In the genomic region with DNA sequence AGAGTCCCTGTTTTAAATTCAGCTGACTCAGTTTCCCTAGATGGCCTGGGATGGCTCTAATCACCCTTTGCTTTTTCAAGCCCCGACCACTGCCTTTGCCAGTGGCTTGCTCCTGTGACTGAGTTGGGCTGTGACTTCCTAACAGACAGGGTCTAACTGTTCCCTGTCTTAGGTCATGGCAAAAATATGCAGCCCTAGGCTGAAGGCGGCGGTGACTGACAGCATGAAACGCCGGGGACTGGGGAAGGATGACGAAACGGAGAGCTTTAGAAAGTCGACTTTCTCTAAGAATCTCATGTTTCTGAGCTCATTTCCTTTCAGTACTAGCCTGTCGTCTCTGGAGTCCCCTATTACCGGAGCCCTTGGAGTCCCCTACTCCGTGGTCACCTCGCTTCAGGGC, we compare ENCODE assay signal across 9 mouse cellular contexts. TPM values are rescaled to one million over a fixed set of nuclear protein-coding genes. Genes with fewer than 3 reads are reported as not detected.
DNase-seq lines count a peak whose midpoint lies in the region; ATAC-seq and TF ChIP-seq lines count a peak whose summit lies in the region.
"Had no signal": no experiment of that assay in that cellular context is flagged by ENCODE, and none has a peak within 500 bp of the region (broad histone marks: within the 10 kb centered on the region; RNA-seq: fewer than 3 reads in every experiment).

No protein-coding gene starts in this region.

- ATAC-seq in hindbrain, embryonic 15.5 days (ENCODE audit: low FRiP score, low read depth) = no peak
- no peak for ATAC-seq in hindbrain, embryonic 14.5 days (ENCODE audit: low FRiP score)
- peak; percentile 72 for ATAC-seq in limb, embryonic 14.5 days (ENCODE audit: low FRiP score, low read depth)

- H3K4me2 ChIP-seq in hindbrain, embryonic 15.5 days = no peak overlapping the region
- no peak overlapping the region for H3K4me2 ChIP-seq in hindbrain, embryonic 14.5 days (replicated peaks)
- no peak overlapping the region; the same call in 1 of the 2 replicates for H3K4me2 ChIP-seq in limb, embryonic 14.5 days (replicated peaks; ENCODE audit: low read depth, low read length, severe bottlenecking)

- peaks cover 22% of the 10 kb centered on the region for H3K4me1 ChIP-seq in hindbrain, embryonic 15.5 days (replicated peaks)
- 0 out of 2 replicates have a peak, but pooled peaks cover 13% of the 10 kb centered on the region for H3K4me1 ChIP-seq in hindbrain, embryonic 14.5 days (replicated peaks; ENCODE audit: control insufficient read depth, insufficient read depth, low read length)
- H3K4me1 ChIP-seq in heart, embryonic 10.5 days = peaks cover 53% of the 10 kb centered on the region
- peaks cover 51% of the 10 kb centered on the region for H3K4me1 ChIP-seq in limb, embryonic 14.5 days (ENCODE audit: control insufficient read depth, insufficient read depth, low read length)

- H3K9ac ChIP-seq in hindbrain, embryonic 15.5 days = no peak overlapping the region
- no peak overlapping the region for H3K9ac ChIP-seq in hindbrain, embryonic 14.5 days
- no peak overlapping the region for H3K9ac ChIP-seq in limb, embryonic 14.5 days (ENCODE audit: low read depth, low read length, severe bottlenecking)

- no peaks in the 10 kb centered on the region for H3K9me3 ChIP-seq in hindbrain, embryonic 15.5 days
- H3K9me3 ChIP-seq in hindbrain, embryonic 14.5 days (ENCODE audit: control insufficient read depth, low read length) = no peaks in the 10 kb centered on the region
- no peaks in the 10 kb centered on the region for H3K9me3 ChIP-seq in heart, embryonic 10.5 days
- no peaks in the 10 kb centered on the region for H3K9me3 ChIP-seq in limb, embryonic 14.5 days (ENCODE audit: control insufficient read depth, low read length)

- no peak overlapping the region for H3K4me3 ChIP-seq in hindbrain, embryonic 15.5 days
- no peak overlapping the region for H3K4me3 ChIP-seq in hindbrain, embryonic 14.5 days (replicated peaks; ENCODE audit: low read length)
- peak overlapping the region; percentile 28 for H3K4me3 ChIP-seq in heart, embryonic 10.5 days
- no peak overlapping the region for H3K4me3 ChIP-seq in limb, embryonic 14.5 days (replicated peaks; ENCODE audit: low read length)

- DNase-seq in hindbrain, embryonic 14.5 days (ENCODE audit: low spot score) = no peak
- peak; percentile 15 for DNase-seq in adrenal gland, postnatal 25 days
- peak; percentile 88 for DNase-seq in heart, embryonic 10.5 days (ENCODE audit: low spot score)
- peak; percentile 79 for DNase-seq in limb, embryonic 14.5 days (ENCODE audit: low spot score)
- no peak for DNase-seq in spleen, postnatal 36 days (ENCODE audit: low spot score in 2 of 2)
- no peak for DNase-seq in T-cell, adult 2 months (ENCODE audit: low spot score)
- no peak for DNase-seq in left cerebral cortex, postnatal 10 days (ENCODE audit: extremely low spot score in 1 of 2, low spot score in 2 of 2)
- DNase-seq: cerebellum, adult 18-20 months had no signal

- no peaks in the 10 kb centered on the region for H3K27me3 ChIP-seq in hindbrain, embryonic 15.5 days
- no peaks in the 10 kb centered on the region for H3K27me3 ChIP-seq in hindbrain, embryonic 14.5 days (ENCODE audit: control insufficient read depth, insufficient read depth, low read length)
- no peaks in the 10 kb centered on the region for H3K27me3 ChIP-seq in heart, embryonic 10.5 days (ENCODE audit: insufficient read depth, poor library complexity, severe bottlenecking)
- H3K27me3 ChIP-seq in limb, embryonic 14.5 days (ENCODE audit: control insufficient read depth, insufficient read depth, low read length) = no peaks in the 10 kb centered on the region

- 0 out of 2 replicates have a peak overlapping the region, but pooled peaks have one; percentile 5 for H3K27ac ChIP-seq in hindbrain, embryonic 15.5 days (replicated peaks)
- H3K27ac ChIP-seq in hindbrain, embryonic 14.5 days = no peak overlapping the region
- H3K27ac ChIP-seq in heart, embryonic 10.5 days = peak overlapping the region; percentile 89
- peak overlapping the region; percentile 84 for H3K27ac ChIP-seq in limb, embryonic 14.5 days (replicated peaks; ENCODE audit: low read depth, low read length)

- 78% methylated on average over 12 of the region's 12 CpGs for WGBS in hindbrain, embryonic 15.5 days
- 70% methylated on average over 12 of the region's 12 CpGs for WGBS in hindbrain, embryonic 14.5 days
- WGBS in heart, embryonic 10.5 days = 26% methylated on average over 12 of the region's 12 CpGs
- WGBS in limb, embryonic 14.5 days = 29% methylated on average over 12 of the region's 12 CpGs

- H3K36me3 ChIP-seq in hindbrain, embryonic 15.5 days = no peaks in the 10 kb centered on the region
- H3K36me3 ChIP-seq in hindbrain, embryonic 14.5 days (replicated peaks; ENCODE audit: control insufficient read depth, insufficient read depth) = no peaks in the 10 kb centered on the region
- H3K36me3 ChIP-seq in heart, embryonic 10.5 days = no peaks in the 10 kb centered on the region
- no peaks in the 10 kb centered on the region for H3K36me3 ChIP-seq in limb, embryonic 14.5 days (ENCODE audit: control insufficient read depth, insufficient read depth, low read length)

- intact Hi-C loops in left cerebral cortex, postnatal 10 days (cut with DNase I) = no loop called here

- TF ChIP-seq POLR2A in limb, embryonic 14.5 days (IDR thresholded peaks at IDR 0.05; ENCODE audit: borderline replicate concordance, extremely low read depth, insufficient read depth, insufficient read length) = no peak

RNA-seq across cellular contexts. Expression of gene Rasl11b, which starts 22.9 kb away (rescaled TPM):
- polyA plus RNA-seq in hindbrain, embryonic 15.5 days (2015; fragmentation: Nextera tagmentation; extraction: Ambion mirVana) = 17.8 and 20.0 TPM in 2 replicates
- polyA plus RNA-seq in hindbrain, embryonic 14.5 days (2014; fragmentation: Nextera tagmentation; extraction: Ambion mirVana) = 15.4 and 16.5 TPM in 2 replicates
- total RNA-seq in adrenal gland, postnatal 25 days (2021) = 14.7 and 20.1 TPM in 2 replicates
- 58.3 and 65.9 TPM in 2 replicates for polyA plus RNA-seq in heart, embryonic 10.5 days (2016; fragmentation: Nextera tagmentation; extraction: Ambion mirVana)
- polyA plus RNA-seq in limb, embryonic 14.5 days (2012; rRNA removed) = 111 and 146 TPM in 2 replicates
- polyA plus RNA-seq in limb, embryonic 14.5 days (2014; fragmentation: Nextera tagmentation; extraction: Ambion mirVana) = 102 and 116 TPM in 2 replicates
- total RNA-seq in left cerebral cortex, postnatal 10 days (2021) = 10 to 100 TPM; 74.5 to 75.6 TPM

Comparison
In these comparisons a context has a peak if more than half of its experiments do, and no peak if none do; other contexts are left out.
1. DNase-seq: peak in adrenal gland, postnatal 25 days (single experiment), heart, embryonic 10.5 days (single experiment) and limb, embryonic 14.5 days (single experiment); none in hindbrain, embryonic 14.5 days (single experiment), spleen, postnatal 36 days (0 of 2), T-cell, adult 2 months (single experiment) and left cerebral cortex, postnatal 10 days (0 of 2).